ENCODE assay signal across 18 mouse cellular contexts in genomic region chr2:48770100-48770499, GRCm38 (mm10).
"Had no signal": no experiment of that assay in that cellular context is flagged by ENCODE, and none has a peak within 500 bp of the region (broad histone marks: within the 10 kb centered on the region; RNA-seq: fewer than 3 reads in every experiment).

No protein-coding gene starts in this region.

- H3K9ac ChIP-seq: liver, embryonic 15.5 days; liver, postnatal 0 days; lung, embryonic 15.5 days; midbrain, embryonic 12.5 days; neural tube, embryonic 12.5 days; stomach, embryonic 15.5 days had no signal

- H3K27ac ChIP-seq: liver, embryonic 15.5 days; lung, embryonic 15.5 days; macrophage; midbrain, embryonic 12.5 days; neural tube, embryonic 12.5 days; stomach, embryonic 15.5 days; stomach, postnatal 0 days had no signal

- H3K36me3 ChIP-seq: liver, embryonic 15.5 days; lung, embryonic 15.5 days; midbrain, embryonic 12.5 days; neural tube, embryonic 12.5 days; stomach, embryonic 15.5 days had no signal

- H3K27me3 ChIP-seq: liver, embryonic 15.5 days; lung, embryonic 15.5 days; megakaryocyte, embryonic 14.5 days; midbrain, embryonic 12.5 days; neural tube, embryonic 12.5 days; stomach, embryonic 15.5 days had no signal

- DNase-seq: liver, postnatal 0 days; lung, adult 2 months; lung, postnatal 14 days; lung, postnatal 36 days; right cerebral cortex, postnatal 14 days; thymus, adult 2 months; thymus, postnatal 14 days; thymus, postnatal 36 days had no signal

- ATAC-seq: liver, postnatal 0 days; lung, postnatal 0 days; midbrain, embryonic 16.5 days had no signal

- H3K4me3 ChIP-seq: liver, embryonic 15.5 days; lung, embryonic 15.5 days; megakaryocyte, embryonic 14.5 days; midbrain, embryonic 12.5 days; neural tube, embryonic 12.5 days; stomach, embryonic 15.5 days had no signal

- H3K4me1 ChIP-seq: liver, embryonic 15.5 days; megakaryocyte, embryonic 14.5 days; midbrain, embryonic 12.5 days; neural tube, embryonic 12.5 days; stomach, embryonic 15.5 days had no signal

- H3K4me2 ChIP-seq: liver, embryonic 15.5 days; lung, embryonic 15.5 days; midbrain, embryonic 12.5 days; neural tube, embryonic 12.5 days; stomach, embryonic 15.5 days had no signal

- H3K9me3 ChIP-seq: liver, embryonic 15.5 days; lung, embryonic 15.5 days; megakaryocyte, embryonic 14.5 days; midbrain, embryonic 12.5 days; neural tube, embryonic 12.5 days; stomach, embryonic 15.5 days had no signal
